Mouse (Mus musculus) G1E (cell line): ENCODE data around the gene Dach1.

Experiments used
- CTCF ChIP-seq: IDR thresholded peaks from 2 replicates; pipeline ENCODE4 v1.5.1; 2012; ENCODE audit warnings: low read depth, low read length, inconsistent platforms, mixed read lengths
- GATA1 ChIP-seq: IDR thresholded peaks from 2 replicates; pipeline ENCODE4 v1.6.1; 2012; ENCODE audit warnings: borderline replicate concordance, low read length, inconsistent platforms, mixed read lengths
- POLR2AphosphoS5 ChIP-seq: IDR thresholded peaks from 2 replicates; pipeline ENCODE4 v1.6.1; 2012; ENCODE audit warnings: low read depth, low read length, inconsistent platforms; ENCODE audit not compliant: insufficient replicate concordance

DNA sequence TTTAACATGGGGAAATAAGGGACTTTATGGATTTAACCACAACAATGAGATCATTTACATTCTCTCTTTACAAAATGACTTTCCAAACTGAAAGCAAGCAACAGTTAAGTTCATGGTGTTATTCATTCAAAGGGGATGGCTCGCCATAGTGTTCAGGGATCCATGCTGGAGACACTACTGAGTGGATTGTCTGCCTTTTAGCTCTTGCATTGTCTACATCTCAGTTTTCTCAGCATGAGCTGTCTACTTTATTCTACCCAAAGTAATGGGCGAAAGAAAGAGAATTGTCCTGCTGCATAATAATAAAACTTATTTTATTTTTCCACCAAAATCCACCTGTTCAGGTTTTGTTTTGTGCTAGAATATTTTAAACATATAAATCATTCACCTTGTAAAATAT is 121.2 kb downstream of the Dach1 start:
- TF ChIP-seq CTCF (no peak), POLR2AphosphoS5 (no peak), GATA1 (no peak)
